Mouse (Mus musculus) adrenal gland, postnatal 4 days (tissue): ENCODE measurements around the gene Zdhhc11. TPM values are rescaled to one million over a fixed set of nuclear protein-coding genes. Genes with fewer than 3 reads are reported as not detected.
A peak's percentile ranks its signal among the peaks of the same experiment; 100 is the strongest.
"Not testable (repeated sequence)": the region's sequence is repeated elsewhere in the genome, so short reads cannot be mapped to it uniquely, and the experiment has no call there.

Experiments used
- DNase-seq, 2 experiments: peaks; one replicate each; pipeline ENCODE4 v3.0.0; 2021 to 2022; ENCODE audit warnings: low spot score in 2 of 2, mixed read lengths in 2 of 2
- total RNA-seq, 2 experiments: library from RNA; stranded (reverse); gene quantifications; 2 replicates each; pipeline ENCODE4 v1.2.3; 2021

The Zdhhc11 gene
- total RNA-seq, 2 experiments from 2014 or later: not detected

DNA sequence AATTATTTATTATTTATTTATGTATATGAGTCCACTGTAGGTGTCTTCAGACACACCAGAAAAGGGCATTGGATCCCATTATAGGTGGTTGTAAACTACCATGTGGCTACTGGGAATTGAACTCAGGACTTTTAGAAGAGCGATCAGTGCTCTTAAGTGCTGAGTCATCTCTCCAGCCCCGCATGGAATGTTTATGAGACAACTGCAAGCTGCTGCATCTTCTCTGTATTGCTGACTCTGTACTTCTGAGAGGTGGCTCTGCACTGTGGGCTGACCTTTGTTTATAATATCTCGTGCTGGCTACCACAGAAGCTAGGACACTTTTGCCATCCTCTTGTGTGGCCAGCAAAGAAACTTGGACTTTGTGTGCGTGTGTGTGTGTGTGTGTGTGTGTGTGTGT lies 37.8 kb downstream of the Zdhhc11 start:
- DNase-seq: no peak

DNA sequence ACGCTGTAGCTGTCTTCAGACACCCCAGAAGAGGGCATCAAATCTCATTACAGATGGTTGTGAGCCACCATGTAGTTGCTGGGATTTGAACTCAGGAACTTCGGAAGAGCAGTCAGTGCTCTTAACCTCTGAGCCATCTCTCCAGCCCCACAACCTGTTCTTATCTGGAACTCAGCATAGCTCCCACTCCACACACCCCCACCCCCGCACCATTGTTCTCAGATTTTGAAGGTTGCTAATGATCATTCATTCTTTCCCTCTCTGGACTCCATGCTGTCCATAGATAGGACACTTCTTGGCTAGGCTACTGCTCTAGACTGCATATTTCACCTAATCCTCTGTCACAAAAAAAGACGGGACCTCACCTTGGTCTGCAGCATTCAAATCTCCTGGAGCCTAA lies 43.2 kb downstream of the Zdhhc11 start:
- not testable (repeated sequence) for DNase-seq

DNA sequence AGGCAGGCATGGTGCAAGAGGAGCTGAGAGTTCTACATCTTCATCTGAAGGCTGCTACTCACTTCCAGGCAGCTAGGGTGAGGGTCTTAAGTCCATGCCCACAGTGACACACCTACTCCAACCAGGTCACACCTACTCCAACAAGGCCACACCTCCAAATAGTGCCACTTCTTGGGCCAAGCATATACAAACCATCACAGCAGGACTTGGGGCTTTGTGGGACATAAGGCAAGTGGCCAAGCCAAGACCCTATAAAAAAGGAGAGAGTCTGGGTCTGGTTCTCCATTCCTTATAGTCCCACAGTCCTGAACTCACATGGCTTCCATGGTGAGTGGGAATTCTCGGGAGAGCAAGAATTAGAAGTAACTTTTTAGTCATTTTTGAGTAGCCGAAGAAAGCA lies 44.6 kb downstream of the Zdhhc11 start:
- DNase-seq: not testable (repeated sequence)

GRCm38 (mm10) chr13:74008948-74009718 lies 45.5 kb downstream of the Zdhhc11 start, which contains the start of gene Tppp:
Gene Tppp, plus strand, starts transcription at chr13:74009407.
- DNase-seq: peak; percentile 77 to 80

DNA sequence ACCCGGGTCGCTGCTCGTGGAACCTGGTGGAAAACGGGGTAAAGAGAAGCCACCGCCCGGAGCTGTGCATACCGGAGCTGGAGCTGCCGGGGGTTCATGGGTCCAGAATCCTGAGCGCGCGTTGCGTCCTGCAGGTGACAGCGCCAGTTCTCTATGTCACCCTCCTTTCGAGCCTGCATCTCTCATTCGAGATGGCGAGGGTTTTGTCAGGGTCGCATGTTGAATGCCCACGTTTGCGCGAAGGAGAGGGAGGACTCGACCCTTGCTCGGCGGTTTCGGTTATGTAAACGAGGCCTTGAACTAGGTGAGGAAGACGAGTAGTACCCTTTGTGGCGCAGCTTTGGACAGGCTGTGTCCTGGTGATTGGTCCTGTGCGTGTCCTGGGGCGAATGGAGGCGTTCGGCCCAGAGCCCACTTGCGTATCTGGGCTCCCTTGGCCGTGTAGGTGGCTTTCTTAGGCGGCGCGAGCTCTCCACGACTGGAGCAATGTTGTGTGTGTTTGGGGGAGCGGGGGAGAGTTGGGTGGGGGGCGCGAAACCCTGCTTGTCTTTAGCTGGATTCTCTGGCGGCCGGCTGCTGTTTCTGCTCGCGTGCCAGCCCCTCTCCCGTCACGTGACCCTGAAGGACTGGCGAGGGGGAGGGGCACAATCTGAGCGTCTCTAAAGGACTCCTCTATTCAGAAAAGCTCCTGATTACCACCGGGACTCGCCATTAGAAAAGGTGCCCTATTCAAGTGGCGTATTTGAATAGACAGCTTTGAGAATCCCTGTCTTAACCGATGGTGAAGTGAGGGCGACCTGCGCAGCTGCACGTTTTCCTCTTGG lies 46.4 kb downstream of the Zdhhc11 start:
- peak in 1 of 2 experiments; percentile 24 for DNase-seq

DNA sequence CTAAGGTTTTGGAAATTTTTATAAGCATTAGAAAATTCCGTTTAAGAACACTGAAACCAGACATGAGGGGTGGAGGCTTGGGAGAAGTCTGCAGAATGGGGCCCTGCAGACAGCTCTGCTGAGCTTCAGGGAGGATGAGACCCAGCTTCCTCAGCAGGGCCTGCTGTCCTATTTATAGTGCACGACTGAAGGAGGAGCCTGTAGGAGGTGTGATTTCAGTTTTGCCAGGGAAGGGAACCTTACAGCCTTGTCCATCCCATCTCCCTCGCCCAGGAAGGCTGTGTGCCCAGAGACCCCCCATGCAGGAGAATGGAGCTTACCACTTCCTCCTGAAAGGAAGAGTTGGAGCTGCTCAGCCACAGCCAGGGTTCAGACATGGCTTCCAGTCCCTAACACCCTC lies 47.0 kb downstream of the Zdhhc11 start:
- no peak for DNase-seq

GRCm38 (mm10) chr13:74015908-74016307 lies 52.3 kb downstream of the Zdhhc11 start:
- DNase-seq: no peak

DNA sequence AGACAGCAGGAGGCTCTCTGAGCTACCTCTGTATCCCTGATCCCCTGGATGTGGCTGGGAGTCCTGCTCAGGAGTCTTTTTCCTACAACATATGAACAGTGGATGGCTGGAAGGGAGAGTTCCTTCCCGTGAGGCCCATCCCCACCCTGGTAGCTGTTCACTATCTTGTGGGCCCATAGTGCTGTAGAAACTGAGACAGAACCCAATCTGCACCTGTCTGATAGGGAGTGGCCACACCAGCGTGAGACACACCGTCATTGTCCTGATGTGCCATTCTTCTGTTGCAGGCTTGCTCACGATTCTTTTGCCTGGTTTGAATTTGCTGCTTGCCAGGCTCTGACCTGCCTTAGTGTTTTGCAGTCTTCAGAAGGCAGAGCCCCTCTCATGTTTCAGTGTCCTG lies 53.8 kb downstream of the Zdhhc11 start:
- DNase-seq: no peak

DNA sequence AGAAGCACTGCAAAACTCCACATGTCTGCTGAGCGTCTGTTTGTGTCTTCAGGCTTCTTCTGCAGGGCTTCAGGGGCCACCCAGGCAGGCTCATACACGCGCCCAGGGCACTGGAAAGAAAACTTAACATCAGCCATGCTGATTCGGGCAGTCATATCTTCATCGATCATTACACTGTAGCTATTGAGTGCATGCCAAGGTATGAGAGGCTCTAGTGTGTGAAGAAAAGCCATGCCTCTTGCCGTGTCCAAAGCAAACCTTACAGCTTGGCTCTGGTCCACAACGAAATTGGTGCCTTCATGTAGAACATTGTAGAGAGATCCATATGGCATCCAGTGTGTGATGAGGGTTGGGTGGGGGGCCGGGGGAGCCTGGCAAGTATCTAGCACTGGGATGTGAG lies 55.4 kb downstream of the Zdhhc11 start:
- DNase-seq: not testable (repeated sequence)

- no peak for DNase-seq
These were observed 61.8 kb downstream of the Zdhhc11 start for GRCm38 (mm10) chr13:74025151-74026081.

- no peak for DNase-seq
These were observed 62.6 kb downstream of the Zdhhc11 start for GRCm38 (mm10) chr13:74026215-74026614.

- no peak for DNase-seq
These were observed 64.5 kb downstream of the Zdhhc11 start for GRCm38 (mm10) chr13:74028116-74028515.

DNA sequence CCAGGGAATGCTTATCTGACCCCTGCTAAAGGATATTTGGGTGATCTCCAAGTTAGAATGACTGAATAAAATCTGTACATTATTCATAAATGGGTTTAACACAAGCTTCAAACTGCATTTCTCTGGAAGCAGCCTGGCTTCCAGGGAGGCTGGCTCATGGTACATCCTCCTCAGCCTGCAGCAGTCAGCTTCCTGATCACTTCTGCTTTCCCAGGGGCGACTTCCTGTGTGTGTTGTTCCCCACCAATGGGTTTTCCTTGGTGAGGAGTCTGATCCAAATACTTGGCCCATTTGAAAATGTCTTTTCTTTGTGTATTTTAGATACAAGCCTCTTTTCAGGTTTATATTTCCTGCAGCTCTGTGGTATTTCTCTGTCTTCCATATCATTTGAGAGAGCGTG lies 65.4 kb downstream of the Zdhhc11 start:
- no peak for DNase-seq

DNA sequence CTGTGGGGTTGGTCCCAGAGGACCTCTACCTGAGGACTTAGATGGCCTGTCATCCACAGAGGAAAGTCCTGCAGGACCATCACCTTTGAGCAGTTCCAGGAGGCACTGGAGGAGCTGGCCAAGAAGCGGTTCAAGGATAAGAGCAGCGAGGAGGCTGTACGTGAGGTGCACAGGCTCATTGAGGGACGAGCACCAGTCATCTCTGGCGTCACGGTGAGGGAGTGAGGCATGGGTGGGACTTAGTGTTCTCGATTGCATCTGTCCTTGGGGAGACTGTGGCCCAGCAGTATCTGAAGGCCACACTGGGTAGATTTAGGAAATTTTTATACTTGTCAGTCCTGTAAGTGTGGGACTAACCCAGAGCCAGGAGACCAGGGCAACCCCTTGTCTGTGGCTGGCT lies 67.0 kb downstream of the Zdhhc11 start:
- no peak for DNase-seq

DNA sequence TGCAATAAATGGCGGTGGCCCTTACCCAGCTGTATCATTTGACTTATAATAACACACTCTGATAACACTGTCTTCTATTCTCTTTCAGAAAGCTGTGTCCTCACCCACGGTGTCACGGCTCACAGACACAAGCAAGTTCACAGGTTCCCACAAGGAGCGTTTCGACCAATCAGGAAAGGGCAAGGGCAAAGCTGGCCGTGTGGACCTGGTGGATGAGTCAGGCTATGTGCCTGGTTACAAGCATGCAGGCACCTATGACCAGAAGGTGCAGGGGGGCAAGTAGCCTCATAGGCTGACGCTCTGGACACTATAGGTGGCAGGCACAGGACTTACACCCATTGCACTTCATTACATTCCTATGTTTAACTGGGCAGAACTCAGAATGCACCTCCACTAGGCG lies 67.5 kb downstream of the Zdhhc11 start:
- no peak for DNase-seq

DNA sequence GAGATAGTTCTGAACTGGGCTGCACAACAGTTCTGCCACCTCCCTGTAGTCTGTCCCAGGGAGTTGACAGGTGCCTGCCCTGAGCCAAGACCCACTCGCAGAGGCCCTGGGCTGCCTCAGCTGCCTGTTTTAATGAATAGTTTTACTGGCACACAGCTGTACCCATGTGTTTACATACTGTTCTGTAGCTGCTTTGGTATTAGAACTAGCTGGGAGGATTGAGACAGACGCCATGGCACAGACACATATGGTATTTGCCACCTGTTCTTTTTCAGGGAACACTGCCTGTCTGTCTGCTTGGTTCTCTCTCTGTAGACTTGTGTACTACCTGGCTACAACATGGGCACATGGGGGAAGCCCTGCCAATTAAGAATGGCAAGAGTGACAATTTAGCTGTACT lies 71.1 kb downstream of the Zdhhc11 start:
- DNase-seq: no peak

- no peak for DNase-seq
These were observed 72.1 kb downstream of the Zdhhc11 start for GRCm38 (mm10) chr13:74035776-74036175.

DNA sequence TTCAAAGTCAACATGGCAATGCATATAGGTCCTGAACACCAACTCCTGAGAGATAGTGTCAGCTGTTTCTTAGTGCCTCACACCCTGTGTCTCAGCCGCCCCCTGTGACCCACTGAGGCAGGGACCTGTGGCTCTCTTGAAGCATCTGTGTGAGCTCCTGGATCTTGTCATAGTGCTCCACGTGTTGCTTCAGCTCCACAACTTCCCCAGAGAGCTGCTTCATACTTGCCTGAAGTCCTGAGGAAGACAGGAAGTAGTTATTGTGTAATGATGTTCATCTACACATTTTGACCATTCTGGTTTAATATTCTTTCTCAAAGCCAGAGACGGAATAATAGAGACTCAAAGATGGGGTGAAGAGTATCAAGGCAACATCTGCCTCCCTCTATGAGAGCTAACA lies 76.3 kb downstream of the Zdhhc11 start:
- DNase-seq: no peak
